Mouse (Mus musculus): ENCODE measurements around the gene 9430038I01Rik. TPM values are rescaled to one million over a fixed set of nuclear protein-coding genes. Genes with fewer than 3 reads are reported as not detected.

Gene 9430038I01Rik
- 4.2 and 4.7 TPM in 2 replicates for polyA plus RNA-seq (2012; rRNA removed)

GRCm38 (mm10) chr7:137410337-137411197, at the start of gene 9430038I01Rik:
9430038I01Rik (minus strand) TSS chr7:137410762.

GRCm38 (mm10) chr7:137437440-137438178, 27.0 kb upstream of the 9430038I01Rik start, which contains the start of gene Glrx3:
Glrx3 (plus strand) TSS chr7:137437614.

Other genes with a start within 250 kb of the 9430038I01Rik start
- gene Ebf3, start 96.3 kb downstream of the 9430038I01Rik start, polyA plus RNA-seq (2012; rRNA removed): 0.02 and 0.20 TPM in 2 replicates
- 46.7 and 49.7 TPM in 2 replicates for gene Glrx3, start 26.9 kb upstream of the 9430038I01Rik start, polyA plus RNA-seq (2012; rRNA removed)